Mouse (Mus musculus) small intestine, adult 2 months (tissue): ENCODE data around the gene Siah1a.

Experiments used
- CTCF ChIP-seq: fragments of 200-500 bp; IDR thresholded peaks from 2 replicates; pipeline ENCODE4 v1.5.1; 2012; ENCODE audit warnings: low read depth, mild to moderate bottlenecking, control low read depth, inconsistent platforms, low read length, moderate library complexity, mixed read lengths; ENCODE audit not compliant: insufficient replicate concordance, insufficient read length; ENCODE audit errors: extremely low read depth
- POLR2A ChIP-seq: fragments of 200-500 bp; IDR thresholded peaks from 2 replicates; pipeline ENCODE4 v1.6.1; 2012; ENCODE audit warnings: low read depth, mild to moderate bottlenecking, control low read depth, inconsistent platforms, low read length, moderate library complexity

DNA sequence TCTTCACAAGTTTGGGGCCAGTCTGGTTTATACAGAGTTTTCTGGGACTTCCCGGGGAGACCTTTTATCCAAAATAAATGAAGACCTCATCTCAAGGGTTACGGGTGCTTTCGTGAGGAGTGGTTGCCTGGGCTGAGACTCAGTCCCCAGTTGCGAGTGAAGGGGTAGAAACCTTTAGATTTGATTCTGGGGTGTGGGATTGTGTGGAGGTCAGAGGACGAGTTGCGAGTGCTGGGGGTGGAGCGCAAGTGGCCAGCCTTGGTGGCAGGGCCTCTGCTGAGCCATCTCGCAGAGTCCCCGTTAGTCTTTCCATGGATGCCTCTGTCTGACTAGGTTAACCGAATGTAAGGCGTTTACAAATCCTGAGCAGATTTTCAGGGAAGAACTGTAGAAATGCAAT lies 777 bp upstream of the Siah1a start:
- TF ChIP-seq CTCF (no peak), POLR2A (no peak)
